8 mouse cellular contexts compared by ENCODE assay signal in the genomic region with DNA sequence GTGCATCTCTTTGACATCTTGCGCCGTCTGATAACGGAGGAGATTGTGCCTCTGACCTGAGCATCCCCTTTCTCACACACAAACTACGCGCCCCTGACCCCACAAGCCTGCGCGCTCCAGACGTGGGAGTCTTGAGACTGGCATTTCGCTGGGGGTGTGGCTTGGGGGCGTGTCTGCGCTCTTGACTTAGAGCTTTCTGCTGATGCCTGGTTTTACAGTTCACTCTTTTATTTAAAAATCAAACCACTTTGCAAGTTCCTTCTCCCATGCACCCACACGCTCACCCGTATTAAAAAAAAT.
DNase-seq lines count a peak whose midpoint lies in the region; ATAC-seq lines count a peak whose summit lies in the region.
"Not testable (repeated sequence)": the region's sequence is repeated elsewhere in the genome, so short reads cannot be mapped to it uniquely, and the experiment has no call there.

No protein-coding gene starts in this region.

- intact Hi-C loops in heart, postnatal 10 days (cut with DNase I), result not testable (repeated sequence)

- not testable (repeated sequence) for H3K27me3 ChIP-seq in forebrain, embryonic 15.5 days; liver, embryonic 12.5 days (replicated peaks); stomach, embryonic 14.5 days (ENCODE audit: control insufficient read depth, insufficient read depth, low read length)

- peak; percentile 8 for DNase-seq in c-Kit-positive CD71-negative TER-119-negative erythroid progenitor cells, embryonic 14.5 days (ENCODE audit: low read depth)
- DNase-seq in heart, postnatal 10 days, result peak; percentile 58 to 65
- peak; percentile 83 to 90 for DNase-seq in kidney, postnatal 25 days

- H3K4me1 ChIP-seq in forebrain, embryonic 15.5 days; liver, embryonic 12.5 days; stomach, embryonic 14.5 days (ENCODE audit: control insufficient read depth, insufficient read depth, low read length): not testable (repeated sequence)

- H3K9me3 ChIP-seq in forebrain, embryonic 15.5 days; liver, embryonic 12.5 days (replicated peaks); stomach, embryonic 14.5 days (ENCODE audit: control insufficient read depth, low read depth, low read length): not testable (repeated sequence)

- ATAC-seq in CD4-positive, CD25-positive, alpha-beta regulatory T cell, adult 4 months, result peak; percentile 61
- peak; percentile 82 for ATAC-seq in forebrain, embryonic 15.5 days (replicated peaks)
- ATAC-seq in liver, embryonic 12.5 days, result not testable (repeated sequence)
- ATAC-seq in monocyte, adult 5-6 weeks (replicated peaks; ENCODE audit: insufficient number of reproducible peaks, low FRiP score, low TSS enrichment, poor library complexity, severe bottlenecking), result peak; percentile 50
- peak; percentile 68 for ATAC-seq in stomach, embryonic 14.5 days (ENCODE audit: insufficient number of reproducible peaks, insufficient read depth, low FRiP score, low read depth)

- WGBS in forebrain, embryonic 15.5 days, result under 1% methylated on average over 13 of the region's 13 CpGs
- WGBS in liver, embryonic 12.5 days (ENCODE audit: insufficient replicate concordance), result under 1% methylated on average over 13 of the region's 13 CpGs
- 1% methylated on average over 11 of the region's 13 CpGs for WGBS in stomach, embryonic 14.5 days

- H3K4me2 ChIP-seq in forebrain, embryonic 15.5 days (replicated peaks), result peak overlapping the region; percentile 48
- peak overlapping the region; percentile 60 for H3K4me2 ChIP-seq in liver, embryonic 12.5 days
- H3K4me2 ChIP-seq in stomach, embryonic 14.5 days (replicated peaks; ENCODE audit: low read depth, low read length), result peak overlapping the region; percentile 39

- peak overlapping the region; percentile 48 for H3K4me3 ChIP-seq in forebrain, embryonic 15.5 days
- H3K4me3 ChIP-seq in liver, embryonic 12.5 days, result peak overlapping the region; percentile 32
- peak overlapping the region; percentile 29; the same call in 1 of the 2 replicates for H3K4me3 ChIP-seq in stomach, embryonic 14.5 days (ENCODE audit: low read depth, low read length)

- peak overlapping the region; percentile 42 for H3K9ac ChIP-seq in forebrain, embryonic 15.5 days (replicated peaks)
- not testable (repeated sequence) for H3K9ac ChIP-seq in liver, embryonic 12.5 days; stomach, embryonic 14.5 days (replicated peaks; ENCODE audit: low read depth, low read length)

- peak overlapping the region; percentile 52; the same call in 1 of the 2 replicates for H3K27ac ChIP-seq in forebrain, embryonic 15.5 days (replicated peaks)
- H3K27ac ChIP-seq in liver, embryonic 12.5 days; stomach, embryonic 14.5 days (ENCODE audit: low read length): not testable (repeated sequence)

- H3K36me3 ChIP-seq in forebrain, embryonic 15.5 days; liver, embryonic 12.5 days; stomach, embryonic 14.5 days (ENCODE audit: control insufficient read depth, insufficient read depth, low read length): not testable (repeated sequence)

Comparison
In these comparisons a context has a peak if more than half of its experiments do, and no peak if none do; other contexts are left out.
1. DNase-seq: peak in every context shown above with its lines; median percentile 86 in kidney, postnatal 25 days; 62 in heart, postnatal 10 days; 8 in c-Kit-positive CD71-negative TER-119-negative erythroid progenitor cells, embryonic 14.5 days.